Mouse (Mus musculus): ENCODE measurements around the gene Nfib.

The Nfib gene

DNA sequence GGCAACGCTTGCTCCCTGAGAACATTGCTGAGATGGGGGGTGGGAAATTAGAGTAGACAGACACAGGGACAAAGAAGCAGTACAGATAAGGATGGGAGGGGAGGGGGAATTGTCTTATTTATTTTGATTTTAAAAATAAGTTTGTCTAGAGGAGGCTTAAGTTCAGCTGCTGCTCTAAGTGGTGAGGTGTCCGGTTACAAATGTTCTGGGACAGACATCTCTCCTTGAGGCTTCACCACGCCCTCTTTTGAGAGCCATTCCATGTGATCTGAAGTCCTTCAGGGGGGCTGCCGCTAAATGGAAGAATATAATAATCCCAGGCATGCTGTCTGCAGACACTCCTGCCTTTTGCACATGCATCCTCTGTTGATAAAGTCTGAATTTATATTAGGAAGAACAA is 107.1 kb downstream of the Nfib start:
- in situ Hi-C loops (cut with MboI; ENCODE audit: low sequenced_read_pairs): no loop called here

- in situ Hi-C loops (cut with MboI; ENCODE audit: low sequenced_read_pairs): no loop called here
Observed at GRCm38 (mm10) chr4:82593681-82594666, 111.6 kb downstream of the Nfib start.

- in situ Hi-C loops (cut with MboI; ENCODE audit: low sequenced_read_pairs): no loop called here
Observed at GRCm38 (mm10) chr4:82592086-82593030, 113.2 kb downstream of the Nfib start.

GRCm38 (mm10) chr4:82589345-82589890 is 116.1 kb downstream of the Nfib start:
- in situ Hi-C loops (cut with MboI; ENCODE audit: low sequenced_read_pairs): no loop called here

- in situ Hi-C loops (cut with MboI; ENCODE audit: low sequenced_read_pairs): no loop called here
Observed at GRCm38 (mm10) chr4:82588718-82589117, 116.8 kb downstream of the Nfib start.

DNA sequence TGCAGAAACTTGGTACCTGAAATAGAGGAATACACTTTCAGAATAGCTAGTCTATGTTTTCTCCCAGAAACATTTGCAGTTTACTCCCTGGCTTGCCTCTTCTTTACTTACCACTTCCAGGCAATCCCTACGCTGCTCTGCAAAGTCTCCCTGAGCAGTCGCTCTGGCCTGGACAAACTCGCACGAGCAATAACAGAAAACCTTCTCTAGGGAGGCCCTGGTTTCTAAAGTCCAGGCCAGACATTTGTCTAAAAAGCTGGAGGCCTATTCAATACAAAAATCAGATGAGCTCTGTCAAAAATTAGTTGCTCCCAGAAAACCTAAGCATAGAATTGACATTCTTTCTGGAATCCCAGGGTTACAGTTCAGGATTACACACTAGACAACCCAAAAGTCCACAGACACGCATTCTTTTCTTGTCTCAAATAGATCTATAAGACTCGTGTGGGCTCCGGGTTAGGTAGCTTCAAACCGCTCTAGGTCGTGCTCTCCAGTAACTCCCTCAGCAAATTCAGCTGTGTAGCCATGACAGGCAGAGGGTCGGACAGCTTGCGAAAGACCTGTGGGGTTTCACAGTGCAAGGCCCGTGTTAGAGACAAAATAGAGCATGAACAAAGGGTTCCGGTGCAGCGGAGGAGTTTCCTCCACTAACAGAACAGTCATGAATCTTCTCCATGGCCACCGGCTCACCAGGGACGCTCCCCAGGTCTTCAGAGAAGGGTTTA is 118.2 kb downstream of the Nfib start:
- in situ Hi-C loops (cut with MboI; ENCODE audit: low sequenced_read_pairs): no loop called here

GRCm38 (mm10) chr4:82586637-82587036 is 118.9 kb downstream of the Nfib start:
- in situ Hi-C loops (cut with MboI; ENCODE audit: low sequenced_read_pairs): no loop called here

- in situ Hi-C loops (cut with MboI; ENCODE audit: low sequenced_read_pairs): no loop called here
Observed at GRCm38 (mm10) chr4:82585536-82585935, 120.0 kb downstream of the Nfib start.

GRCm38 (mm10) chr4:82585056-82585455 is 120.5 kb downstream of the Nfib start:
- in situ Hi-C loops (cut with MboI; ENCODE audit: low sequenced_read_pairs): no loop called here

GRCm38 (mm10) chr4:82584548-82584947 is 121.0 kb downstream of the Nfib start:
- in situ Hi-C loops (cut with MboI; ENCODE audit: low sequenced_read_pairs): no loop called here

GRCm38 (mm10) chr4:82573291-82573605 is 132.3 kb downstream of the Nfib start:
- in situ Hi-C loops (cut with MboI; ENCODE audit: low sequenced_read_pairs): no loop called here

DNA sequence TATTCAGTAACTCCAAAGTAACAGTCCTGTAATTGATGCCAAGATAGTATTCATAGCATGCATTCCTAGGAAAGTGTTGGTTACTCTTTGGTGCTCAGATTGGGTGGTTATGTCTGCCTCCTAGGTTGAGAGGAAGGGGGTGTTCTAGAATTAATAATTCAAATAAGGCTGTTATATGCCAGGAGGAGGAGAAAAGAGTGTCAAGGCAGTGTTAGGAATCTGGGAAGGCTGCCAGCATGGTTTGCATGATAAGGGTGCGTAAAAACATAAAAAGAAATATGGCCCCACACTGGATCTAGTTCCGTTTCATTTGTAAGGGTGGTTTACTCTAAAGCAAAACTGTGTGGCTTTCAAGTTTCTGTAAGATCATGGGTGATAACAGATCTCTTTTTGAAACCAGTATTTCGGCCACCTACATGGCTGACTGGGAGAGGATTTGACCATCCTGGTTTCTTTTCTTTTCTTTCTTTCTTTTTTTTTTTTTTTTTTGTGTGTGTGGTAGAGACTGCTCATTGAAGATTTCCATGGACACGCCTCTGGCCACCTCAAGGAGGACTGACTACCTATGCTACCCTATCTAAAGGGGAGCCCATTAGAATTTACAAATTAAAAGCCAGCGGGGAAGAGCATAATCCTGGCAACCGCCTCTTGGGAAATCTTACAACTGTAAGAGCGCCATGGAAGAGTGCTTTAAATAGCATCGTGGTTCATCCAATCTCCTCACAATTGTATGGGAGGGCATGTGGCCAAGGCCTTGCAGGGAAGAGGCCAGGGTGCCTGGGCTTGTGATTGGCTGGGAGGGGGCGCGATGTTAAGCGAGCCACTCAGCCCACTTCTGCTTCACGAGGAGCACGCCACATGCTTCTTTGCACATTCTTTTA is 132.9 kb downstream of the Nfib start:
- in situ Hi-C loops (cut with MboI; ENCODE audit: low sequenced_read_pairs): no loop called here

- in situ Hi-C loops (cut with MboI; ENCODE audit: low sequenced_read_pairs): no loop called here
Observed at GRCm38 (mm10) chr4:82558816-82559215, 146.7 kb downstream of the Nfib start.

DNA sequence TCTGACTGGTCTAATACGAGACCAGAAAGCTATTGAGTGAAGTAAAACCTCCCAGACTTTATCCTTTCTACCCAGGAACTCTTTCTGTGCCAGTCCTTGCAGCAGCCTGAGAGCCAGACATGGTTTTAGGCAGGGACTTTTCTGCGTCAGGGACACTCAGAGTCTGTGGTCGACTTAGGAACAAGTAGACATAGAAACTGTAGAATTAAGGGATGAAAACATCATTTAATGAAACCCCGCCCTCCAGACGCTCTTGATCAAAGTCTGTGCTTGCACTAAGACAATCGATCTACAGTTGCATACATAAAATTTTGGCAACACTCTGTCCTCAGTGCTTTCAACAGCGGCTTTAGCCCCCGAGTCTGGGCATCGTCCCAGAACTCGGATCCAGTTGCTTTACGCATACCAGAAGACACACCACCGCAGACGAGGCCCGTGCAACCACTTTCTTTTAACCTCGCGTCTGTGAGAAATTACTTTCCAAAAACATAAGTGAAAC is 149.8 kb downstream of the Nfib start:
- in situ Hi-C loops (cut with MboI; ENCODE audit: low sequenced_read_pairs): no loop called here

GRCm38 (mm10) chr4:82553658-82554057 is 151.9 kb downstream of the Nfib start:
- in situ Hi-C loops (cut with MboI; ENCODE audit: low sequenced_read_pairs): no loop called here

- in situ Hi-C loops (cut with MboI; ENCODE audit: low sequenced_read_pairs): no loop called here
Observed at GRCm38 (mm10) chr4:82552238-82552637, 153.3 kb downstream of the Nfib start.

GRCm38 (mm10) chr4:82549762-82550380 is 155.7 kb downstream of the Nfib start:
- in situ Hi-C loops (cut with MboI; ENCODE audit: low sequenced_read_pairs): loop anchor here (25.0 kb wide), 1 partner anchor 988 kb away; no protein-coding TSS in a partner anchor

DNA sequence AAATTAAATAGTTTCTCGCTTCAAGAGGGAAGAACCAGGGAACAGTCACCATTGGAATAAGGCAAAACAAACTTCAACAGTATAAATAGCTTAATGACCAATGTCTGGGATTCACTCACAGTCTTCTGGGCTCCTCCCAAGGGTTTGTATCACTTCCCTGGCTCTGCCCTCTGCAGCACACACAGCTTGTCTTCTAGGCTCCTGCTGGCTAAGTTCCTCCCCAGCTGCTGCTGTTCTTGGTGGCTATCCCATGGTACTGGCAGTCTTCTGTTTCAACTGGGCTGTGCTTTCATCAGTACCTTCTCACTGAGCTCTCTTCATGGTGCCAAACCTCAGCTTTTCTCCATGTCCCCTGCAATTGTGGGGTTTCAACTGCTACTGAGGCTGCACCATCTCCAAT is 157.3 kb downstream of the Nfib start:
- in situ Hi-C loops (cut with MboI; ENCODE audit: low sequenced_read_pairs): loop anchor here (25.0 kb wide), 1 partner anchor 986 kb away; no protein-coding TSS in a partner anchor

GRCm38 (mm10) chr4:82543936-82544335 is 161.6 kb downstream of the Nfib start:
- in situ Hi-C loops (cut with MboI; ENCODE audit: low sequenced_read_pairs): loop anchor here (25.0 kb wide), 1 partner anchor 982 kb away; no protein-coding TSS in a partner anchor

Data from CH12F3 (cell line).